Mouse (Mus musculus) ES-E14 (cell line): ENCODE data around the gene Cerk. TPM values are rescaled to one million over a fixed set of nuclear protein-coding genes. Genes with fewer than 3 reads are reported as not detected.

Source experiments
- DNase-seq: peaks from one replicate; pipeline ENCODE4 v3.0.0-alpha.2; 2013; ENCODE audit warnings: low read depth, low spot score
- H3K27ac ChIP-seq: 2 replicates; pipeline ENCODE4 v1.5.1; 2012; ENCODE audit warnings: low read depth, mild to moderate bottlenecking, low read length, moderate library complexity, mixed read lengths; ENCODE audit not compliant: poor library complexity, insufficient read depth, severe bottlenecking
- H3K36me3 ChIP-seq: 2 replicates; pipeline ENCODE4 v1.6.1; 2012; ENCODE audit warnings: mild to moderate bottlenecking, low read length, moderate library complexity, mixed read lengths; ENCODE audit not compliant: control insufficient read depth, poor library complexity, insufficient read depth, severe bottlenecking
- H3K4me1 ChIP-seq, 2 experiments: fragments of 150-350 bp in 1 of 2; sonication (generic) in 1 of 2; 2 replicates each; pipeline ENCODE4 v1.6.1; 2012; ENCODE audit warnings: low read length in 2 of 2, mild to moderate bottlenecking in 1 of 2, mixed read lengths in 1 of 2; ENCODE audit not compliant: control insufficient read depth in 2 of 2, insufficient read depth in 2 of 2, poor library complexity in 1 of 2
- H3K4me3 ChIP-seq, 2 experiments: fragments of 150-350 bp in 1 of 2; sonication (generic) in 1 of 2; 2 replicates each; pipeline ENCODE4 v1.5.1; 2012; ENCODE audit warnings: low read length in 2 of 2, low read depth in 1 of 2, mild to moderate bottlenecking in 1 of 2, mixed read lengths in 1 of 2; ENCODE audit not compliant: insufficient read depth in 1 of 2, poor library complexity in 1 of 2, severe bottlenecking in 1 of 2
- H3K9ac ChIP-seq: 2 replicates; pipeline ENCODE4 v1.6.1; 2012; ENCODE audit warnings: low read depth, mild to moderate bottlenecking, low read length, mixed read lengths; ENCODE audit not compliant: poor library complexity, insufficient read depth, severe bottlenecking
- H3K9me3 ChIP-seq: fragments of 150-350 bp; sonication (generic); 2 replicates; pipeline ENCODE4 v1.6.1; 2012; ENCODE audit warnings: low read depth, mild to moderate bottlenecking, low read length; ENCODE audit not compliant: control insufficient read depth, insufficient read depth
- CHD2 ChIP-seq: IDR thresholded peaks from 2 replicates; pipeline ENCODE4 v1.6.1; 2014; ENCODE audit warnings: mild to moderate bottlenecking, low read depth, low read length, inconsistent platforms
- HCFC1 ChIP-seq: IDR thresholded peaks from 2 replicates; pipeline ENCODE4 v1.6.1; 2012; ENCODE audit warnings: low read length, inconsistent platforms, borderline replicate concordance; ENCODE audit not compliant: insufficient read depth
- MAFK ChIP-seq: IDR thresholded peaks from 2 replicates; pipeline ENCODE4 v1.6.1; 2014; ENCODE audit warnings: mild to moderate bottlenecking, low read depth, low read length, inconsistent platforms; ENCODE audit not compliant: insufficient read depth
- ZC3H11A ChIP-seq: IDR thresholded peaks from 2 replicates; pipeline ENCODE4 v1.6.1; 2012; ENCODE audit warnings: low read depth, mild to moderate bottlenecking, inconsistent platforms, low read length, borderline replicate concordance
- ZNF384 ChIP-seq: IDR thresholded peaks from 2 replicates; pipeline ENCODE4 v1.6.1; 2012; ENCODE audit warnings: low read depth, low read length, inconsistent platforms
- in situ Hi-C, 2 experiments: fragments of 600-800 bp; cut with MboI; formaldehyde crosslinking; loops; one replicate each; pipeline ENCODE4 v1.15.1; 2025; ENCODE audit warnings: low sequenced_read_pairs in 2 of 2, inconsistent platforms in 1 of 2; ENCODE audit not compliant: unreplicated experiment in 2 of 2
- total RNA-seq: library from RNA; depleted of rRNA; stranded (reverse); fragments of 300-350 nt; gene quantifications from 2 replicates; pipeline ENCODE4 v1.2.3, GENCODE M21; 2012; rRNA removed

The Cerk gene
- total RNA-seq, 1 experiment: 3.4 TPM

- no peak overlapping the region for H3K9ac ChIP-seq
These were observed 94.5 kb downstream of the Cerk start for GRCm38 (mm10) chr15:86091201-86091997.

DNA sequence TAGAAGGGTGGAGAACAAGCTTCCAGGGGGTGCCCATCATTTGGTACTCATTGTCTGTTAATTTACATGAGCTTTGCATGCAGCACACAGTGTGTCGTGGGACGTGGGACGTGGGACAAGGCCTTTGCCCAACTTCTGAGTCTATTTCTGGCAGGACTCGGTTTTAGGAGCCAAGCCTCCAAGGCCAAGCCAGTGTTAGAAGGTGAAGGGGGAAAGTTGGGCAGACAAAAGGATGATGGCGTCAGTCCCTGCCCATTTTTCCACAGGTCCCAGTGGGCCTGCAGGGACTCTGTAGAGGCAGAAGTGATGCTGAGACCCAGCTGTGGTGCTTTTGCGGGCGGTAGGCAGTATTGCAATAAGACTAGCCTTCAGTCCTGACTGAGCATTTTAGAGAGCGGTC lies 95.4 kb downstream of the Cerk start:
- H3K4me1 ChIP-seq: peaks cover 0 to 7% of the 10 kb centered on the region in 2 experiments; a peak in 1 of 4 replicates
- in situ Hi-C loops: no loop called here

More at GRCm38 (mm10) chr15:86091201-86091997, 94.5 kb downstream of the Cerk start:
- Histone ChIP-seq H3K9me3 (no peaks in the 10 kb centered on the region), H3K27ac (no peak overlapping the region), H3K36me3 (no peaks in the 10 kb centered on the region; the same call in 1 of the 2 replicates), H3K4me3 (no peak overlapping the region), H3K4me1 (peaks cover 0 to 4% of the 10 kb centered on the region in 2 experiments; a peak in 1 of 4 replicates)
- TF ChIP-seq ZNF384 (no peak), MAFK (no peak), ZC3H11A (no peak), HCFC1 (no peak), CHD2 (no peak)
- in situ Hi-C loops: no loop called here
- DNase-seq: no peak

DNA sequence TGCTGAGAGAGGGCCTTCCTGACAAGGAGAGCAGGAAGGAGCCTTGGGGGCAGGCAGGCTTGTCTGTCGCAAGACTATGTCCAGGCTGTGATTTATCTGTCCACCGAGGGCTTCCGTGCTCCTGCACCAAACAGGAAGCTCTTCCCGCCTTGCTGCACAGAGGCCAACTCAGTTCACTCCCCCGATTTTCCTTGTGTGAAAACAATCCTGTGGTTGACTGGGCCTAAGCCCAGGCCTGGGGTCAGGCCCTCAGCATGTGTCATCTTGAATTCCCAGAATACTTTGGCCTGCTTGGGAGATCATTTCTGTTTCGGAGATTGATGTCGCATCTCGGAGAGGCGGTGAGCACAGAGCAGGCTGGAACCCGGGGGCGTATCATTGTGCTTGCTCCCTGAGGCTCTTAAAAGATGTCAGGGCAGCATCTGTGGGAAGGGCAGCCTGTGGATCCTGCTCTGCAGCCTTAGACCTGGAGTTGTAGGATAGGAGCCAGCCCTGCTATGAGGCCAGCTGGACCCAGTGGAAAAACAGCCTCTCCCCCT lies 95.9 kb downstream of the Cerk start:
- Histone ChIP-seq H3K9ac (no peak overlapping the region), H3K36me3 (no peaks in the 10 kb centered on the region), H3K9me3 (no peaks in the 10 kb centered on the region), H3K4me1 (peaks cover 2 to 9% of the 10 kb centered on the region in 2 experiments; a peak in 2 of 4 replicates), H3K27ac (no peak overlapping the region), H3K4me3 (no peak overlapping the region)
- TF ChIP-seq CHD2: no peak
- TF ChIP-seq HCFC1: no peak
- no peak for TF ChIP-seq MAFK
- TF ChIP-seq ZC3H11A: no peak
- DNase-seq: no peak
- in situ Hi-C loops: no loop called here

More for the DNA sequence above, 95.4 kb downstream of the Cerk start:
- TF ChIP-seq ZC3H11A (no peak), MAFK (no peak), CHD2 (no peak), HCFC1 (no peak), ZNF384 (no peak)
- no peak overlapping the region for H3K9ac ChIP-seq
- H3K9me3 ChIP-seq: no peaks in the 10 kb centered on the region
- no peak overlapping the region for H3K27ac ChIP-seq
- H3K36me3 ChIP-seq: no peaks in the 10 kb centered on the region
- no peak overlapping the region for H3K4me3 ChIP-seq
- no peak for DNase-seq

Other genes with a start within 250 kb of the Cerk start
- gene Celsr1, start 152.4 kb downstream of the Cerk start, total RNA-seq: 12.6 and 40.3 TPM in 2 replicates
- 19.6 and 24.5 TPM in 2 replicates for gene Gramd4, start 128.4 kb downstream of the Cerk start, total RNA-seq
- gene Tbc1d22a, start 28.3 kb upstream of the Cerk start, total RNA-seq: 19.2 and 21.3 TPM in 2 replicates